Mouse (Mus musculus): ENCODE results near the gene Pdk2. TPM values are rescaled to one million over a fixed set of nuclear protein-coding genes. Genes with fewer than 3 reads are reported as not detected.
A peak's percentile ranks its signal among the peaks of the same experiment; 100 is the strongest.

Pdk2 gene
- polyA plus RNA-seq, 1 experiment from 2014 or later: 61.5 TPM

DNA sequence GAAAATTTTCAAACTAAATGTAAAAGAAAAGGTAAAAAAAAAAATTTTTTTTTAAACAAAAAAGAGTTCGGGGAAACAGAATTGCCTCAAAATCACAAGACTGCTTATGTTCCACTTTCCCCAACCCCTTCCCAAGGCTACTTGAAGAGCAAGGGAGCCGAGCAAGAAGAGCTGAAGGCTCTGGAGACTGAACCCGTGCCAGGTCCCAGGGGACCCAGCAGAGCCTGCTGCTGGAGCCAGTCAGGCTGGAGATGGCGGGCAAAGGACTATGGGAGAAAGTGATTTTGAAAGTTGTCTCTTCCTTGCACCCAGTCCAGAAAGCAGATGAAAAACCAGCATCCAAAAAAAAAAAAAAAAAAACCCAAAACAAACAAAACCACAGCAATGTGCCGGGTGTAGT is 55.3 kb downstream of the Pdk2 start:
- DNase-seq (ENCODE audit: low read depth, low spot score): no peak
- ChIA-PET CTCF (interaction anchor here (1.3 kb wide), 1 partner anchor 14 kb away, joined by 6 read pairs; no protein-coding TSS in a partner anchor), POLR2A (interaction anchor here (0.7 kb wide), 1 partner anchor 34 kb away, joined by 7 read pairs; no protein-coding TSS in a partner anchor)
- no peaks in the 10 kb centered on the region for H3K27me3 ChIP-seq
- no peak for TF ChIP-seq CTCF (IDR thresholded peaks at IDR 0.05)
- in situ Hi-C loops (cut with MboI; ENCODE audit: low pct_unique_long_range_greater_than_20kb): no loop called here
- ATAC-seq: no peak

DNA sequence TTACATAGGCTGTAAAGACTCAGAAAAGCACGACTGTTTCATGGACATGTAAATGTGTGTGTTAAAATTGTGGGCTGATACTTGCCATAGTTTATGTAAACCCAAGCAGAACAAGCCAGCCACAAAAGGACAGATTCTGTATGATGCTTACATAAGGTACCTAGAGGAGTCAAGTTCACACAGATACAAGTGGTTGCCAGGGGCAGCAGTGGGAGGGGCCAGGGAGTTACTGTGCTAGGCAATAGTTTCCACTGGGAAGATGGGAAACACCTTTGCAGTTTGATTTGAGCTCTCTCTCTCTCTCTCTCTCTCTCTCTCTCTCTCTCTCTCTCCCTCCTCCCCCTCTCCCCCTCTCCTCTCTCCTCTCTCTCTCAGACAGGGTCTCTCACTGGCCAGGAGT is 56.0 kb downstream of the Pdk2 start:
- TF ChIP-seq CTCF (IDR thresholded peaks at IDR 0.05): no peak
- ChIA-PET CTCF (no interaction called here), POLR2A (no interaction called here)
- no peaks in the 10 kb centered on the region for H3K27me3 ChIP-seq
- ATAC-seq (no peak), DNase-seq (ENCODE audit: low read depth, low spot score) (no peak)
- in situ Hi-C loops (cut with MboI; ENCODE audit: low pct_unique_long_range_greater_than_20kb): no loop called here

DNA sequence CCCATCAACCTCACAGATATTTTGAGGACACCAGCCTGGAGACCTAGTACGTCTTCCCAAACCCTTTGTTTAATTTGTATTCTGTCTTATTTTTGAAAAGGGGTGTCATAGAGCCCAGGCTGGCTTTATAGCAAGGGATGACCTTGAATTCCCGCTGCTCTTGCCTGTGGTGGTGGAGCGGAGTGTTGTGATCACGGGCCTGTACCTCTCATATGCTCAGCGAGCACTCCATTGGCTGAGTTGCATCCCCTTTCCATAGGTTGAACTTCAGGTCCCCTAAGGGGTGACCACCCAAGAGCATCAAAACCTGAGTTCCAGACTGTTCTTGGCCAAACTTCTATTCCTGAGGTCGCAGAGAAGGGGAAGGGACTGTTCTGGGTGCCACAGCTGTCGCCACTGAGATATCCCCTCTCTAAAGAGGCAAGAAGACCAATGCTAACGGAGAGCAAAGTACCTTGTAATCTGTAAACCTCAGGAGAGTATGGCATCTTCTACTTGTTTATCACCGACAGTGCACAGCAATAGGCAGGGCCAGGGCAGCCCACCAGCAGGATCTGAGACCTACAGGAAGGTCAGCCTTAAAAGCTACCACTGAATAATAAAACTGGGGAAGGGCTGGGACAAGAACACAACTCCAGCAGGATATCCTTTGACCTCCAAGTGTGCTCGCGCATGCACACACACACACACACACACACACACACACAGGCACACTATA is 61.5 kb downstream of the Pdk2 start:
- ChIA-PET POLR2A (interaction anchor here (1.6 kb wide), 1 partner anchor 10 kb away, joined by 6 read pairs; no protein-coding TSS in a partner anchor), CTCF (interaction anchor here (0.8 to 2.4 kb wide), 6 partner anchors 10 to 133 kb away, joined by 3 to 13 read pairs (median 5); no protein-coding TSS in a partner anchor)
- no peak for DNase-seq (ENCODE audit: low read depth, low spot score)
- H3K27me3 ChIP-seq: no peaks in the 10 kb centered on the region
- in situ Hi-C loops (cut with MboI; ENCODE audit: low pct_unique_long_range_greater_than_20kb): loop anchor here (5.0 kb wide), 1 partner anchor 63 kb away; the partner anchor contains the start of gene Pdk2
- ATAC-seq: no peak
- TF ChIP-seq CTCF (IDR thresholded peaks at IDR 0.05): no peak

DNA sequence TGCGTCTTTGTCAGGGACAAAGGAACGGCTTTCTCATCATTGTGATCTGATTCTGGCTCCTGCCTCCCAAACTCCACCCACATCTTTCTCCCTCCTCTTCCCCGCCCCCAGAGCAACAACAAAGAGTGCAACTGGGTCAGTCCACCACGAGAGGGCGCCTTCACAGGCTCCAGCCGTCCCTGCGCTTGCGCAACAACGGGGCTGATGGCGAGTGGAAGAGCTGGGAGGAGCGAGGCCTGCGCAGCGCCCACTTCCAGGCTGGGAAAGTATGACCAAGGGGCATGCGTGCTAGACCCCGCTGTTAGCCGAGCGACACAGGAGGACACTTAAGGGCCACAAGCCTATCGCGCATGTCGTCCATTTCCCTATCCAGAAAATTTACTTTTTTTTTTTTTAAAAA is 62.2 kb downstream of the Pdk2 start:
- ChIA-PET POLR2A (interaction anchor here (1.6 kb wide), 1 partner anchor 11 kb away, joined by 6 read pairs; no protein-coding TSS in a partner anchor), CTCF (interaction anchor here (0.8 to 2.4 kb wide), 6 partner anchors 10 to 133 kb away, joined by 3 to 13 read pairs (median 5); no protein-coding TSS in a partner anchor)
- in situ Hi-C loops (cut with MboI; ENCODE audit: low pct_unique_long_range_greater_than_20kb): loop anchor here (5.0 kb wide), 1 partner anchor 63 kb away; the partner anchor contains the start of gene Pdk2
- no peaks in the 10 kb centered on the region for H3K27me3 ChIP-seq
- DNase-seq (ENCODE audit: low read depth, low spot score): no peak
- TF ChIP-seq CTCF (IDR thresholded peaks at IDR 0.05): peak; percentile 98
- peak; percentile 62 for ATAC-seq

DNA sequence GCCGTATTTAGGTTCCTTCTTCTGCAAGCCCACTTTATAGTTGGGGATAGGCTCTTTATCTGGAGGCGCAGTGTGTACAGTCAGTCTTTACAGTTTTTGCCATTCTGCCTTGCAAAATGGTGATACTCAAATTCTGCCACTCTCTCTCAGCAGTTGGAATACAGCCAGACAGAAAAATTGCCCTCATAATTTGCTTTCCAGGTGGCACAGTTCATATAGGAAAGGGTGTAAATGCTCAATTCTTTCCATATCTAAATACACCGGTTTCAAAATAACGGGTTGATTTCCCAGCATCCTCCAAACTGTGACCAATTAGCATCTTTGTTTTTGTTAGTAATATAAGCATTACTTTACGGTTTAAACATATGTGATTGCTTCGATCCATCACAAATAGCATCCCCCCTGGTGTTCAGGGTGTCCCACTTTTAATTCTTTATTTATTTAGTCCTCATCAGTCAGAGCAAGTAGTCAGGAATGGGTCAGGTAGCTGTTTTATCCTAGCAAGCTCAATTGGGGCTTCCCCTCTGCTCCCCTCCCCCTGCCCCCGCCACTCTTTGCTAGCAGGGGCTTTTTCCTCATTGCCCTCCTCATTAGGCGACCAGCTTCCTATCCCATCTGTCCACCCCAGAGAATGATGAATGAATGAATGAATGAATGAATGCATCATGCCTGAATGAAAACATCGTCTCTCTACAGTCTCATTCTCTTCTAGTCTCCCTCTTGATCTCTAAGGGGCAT is 62.8 kb downstream of the Pdk2 start:
- in situ Hi-C loops (cut with MboI; ENCODE audit: low pct_unique_long_range_greater_than_20kb): loop anchor here (5.0 kb wide), 1 partner anchor 64 kb away; the partner anchor contains the start of gene Pdk2
- ATAC-seq (no peak), DNase-seq (ENCODE audit: low read depth, low spot score) (no peak)
- CTCF ChIA-PET: interaction anchor here (0.8 to 2.4 kb wide), 8 partner anchors 10 to 134 kb away, joined by 3 to 13 read pairs (median 5); partner anchors contain the start of gene Pdk2
- no peak for TF ChIP-seq CTCF (IDR thresholded peaks at IDR 0.05)
- H3K27me3 ChIP-seq: no peaks in the 10 kb centered on the region
- POLR2A ChIA-PET: no interaction called here

Other genes starting within 250 kb of the Pdk2 start
- gene Col1a1, start 105.1 kb downstream of the Pdk2 start, polyA plus RNA-seq (2021): 2.2 TPM
- gene Hils1, start 73.8 kb downstream of the Pdk2 start, polyA plus RNA-seq (2021): not detected
- gene Sgca, start 65.0 kb downstream of the Pdk2 start, polyA plus RNA-seq (2021): 0.47 TPM
- gene Ppp1r9b, start 50.3 kb downstream of the Pdk2 start, polyA plus RNA-seq (2021): 70.2 TPM
- gene Samd14, start 31.5 kb downstream of the Pdk2 start, polyA plus RNA-seq (2021): 32.3 TPM
- gene Itga3, start 35.4 kb upstream of the Pdk2 start, polyA plus RNA-seq (2021): 355 TPM
- gene Dlx3, start 78.8 kb upstream of the Pdk2 start, polyA plus RNA-seq (2021): not detected
- 1.3 TPM for gene Dlx4, start 104.9 kb upstream of the Pdk2 start, polyA plus RNA-seq (2021)
- not detected for gene Tac4, start 220.2 kb upstream of the Pdk2 start, polyA plus RNA-seq (2021)

All from Patski (cell line).